Mouse (Mus musculus) layer of hippocampus, postnatal 10 days (tissue): Measurements from ENCODE around the gene Zfp384. TPM values are rescaled to one million over a fixed set of nuclear protein-coding genes. Genes with fewer than 3 reads are reported as not detected.
A peak's percentile ranks its signal among the peaks of the same experiment; 100 is the strongest.

ENCODE experiments used
- DNase-seq, 2 experiments: peaks; one replicate each; pipeline ENCODE4 v3.0.0; 2021; ENCODE audit warnings: low spot score in 2 of 2
- long read RNA-seq: library from polyadenylated mRNA; stranded (forward); transcript quantifications from one replicate; pipeline ENCODE4 v2.0.0, GENCODE M21; 2023
- total RNA-seq, 2 experiments: library from RNA; stranded (reverse); gene quantifications; 2 replicates each; pipeline ENCODE4 v1.2.3; 2021

The Zfp384 gene
- 10 to 100 TPM; 44.4 to 45.2 TPM for total RNA-seq
- long read RNA-seq, partial matches to known transcripts = 3 of 21 reads
- long read RNA-seq, other reads (novel, unspliced or antisense) = 16 of 21 reads

DNA sequence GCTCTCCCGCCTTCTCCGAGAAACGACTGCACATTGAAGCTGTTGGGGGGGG is at the start of gene Zfp384:
Zfp384 (plus strand) TSS at position 17 of the 52 bp plus-strand sequence.
- no peak for DNase-seq

DNA sequence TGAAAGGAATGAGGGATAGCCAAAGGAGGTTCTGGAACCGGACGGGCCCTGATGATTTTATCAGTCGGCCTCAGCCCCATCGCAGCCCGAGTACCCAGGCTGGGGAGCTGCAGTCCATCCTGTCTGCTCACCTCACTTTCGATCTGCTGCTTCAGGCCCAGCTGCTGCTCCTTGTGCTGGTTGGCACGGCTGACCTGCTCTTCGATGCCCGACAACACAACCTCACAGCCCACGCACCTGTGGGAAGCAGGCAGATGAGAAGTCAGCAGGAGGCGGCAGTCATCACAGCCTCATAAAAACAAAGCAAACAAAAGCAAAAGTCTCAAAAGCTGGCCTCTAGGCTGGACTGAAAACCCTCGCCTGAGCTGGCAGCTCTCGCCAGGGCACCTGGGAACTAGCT is 49.0 kb upstream of the Zfp384 start:
- DNase-seq = no peak

DNA sequence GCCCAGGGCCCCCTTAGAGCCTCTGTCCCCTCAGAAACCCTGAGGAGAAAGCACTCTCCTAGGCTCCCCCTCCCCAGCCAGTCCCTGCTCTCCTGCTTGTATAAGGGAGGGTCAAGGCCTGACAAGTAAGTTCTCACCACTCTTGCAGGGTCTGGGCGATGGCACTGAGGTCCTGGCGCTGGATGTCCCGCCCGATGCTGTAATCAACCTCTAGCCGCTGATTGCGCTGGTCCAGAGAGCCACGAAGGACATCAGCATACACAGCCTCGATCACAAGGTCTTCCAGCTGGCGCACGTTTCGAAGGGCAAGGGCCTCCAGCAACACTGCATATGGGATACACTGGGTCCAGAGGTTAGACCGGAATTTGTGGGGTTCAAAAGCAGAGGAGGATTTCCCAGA is 47.9 kb upstream of the Zfp384 start:
- no peak for DNase-seq

DNA sequence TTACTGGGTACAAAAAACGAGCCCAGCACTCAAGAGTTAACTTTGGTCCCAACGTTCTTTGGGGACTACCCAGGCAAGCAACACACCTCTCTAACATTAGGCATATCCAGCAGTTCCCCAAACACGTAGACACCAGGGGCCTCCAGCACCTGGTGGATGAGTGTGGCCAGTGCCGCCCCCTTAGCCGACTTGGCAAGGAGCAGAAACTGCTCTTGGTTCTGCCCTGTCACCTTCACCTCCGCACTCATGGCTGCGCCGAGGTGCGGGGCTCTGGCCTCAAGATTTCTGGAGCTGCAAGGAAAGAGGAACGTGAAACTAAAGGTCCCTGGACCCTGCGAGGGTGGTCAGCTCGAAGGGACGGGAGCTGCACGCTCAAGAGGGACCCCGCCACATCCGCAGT is 44.3 kb upstream of the Zfp384 start:
- DNase-seq = no peak

DNA sequence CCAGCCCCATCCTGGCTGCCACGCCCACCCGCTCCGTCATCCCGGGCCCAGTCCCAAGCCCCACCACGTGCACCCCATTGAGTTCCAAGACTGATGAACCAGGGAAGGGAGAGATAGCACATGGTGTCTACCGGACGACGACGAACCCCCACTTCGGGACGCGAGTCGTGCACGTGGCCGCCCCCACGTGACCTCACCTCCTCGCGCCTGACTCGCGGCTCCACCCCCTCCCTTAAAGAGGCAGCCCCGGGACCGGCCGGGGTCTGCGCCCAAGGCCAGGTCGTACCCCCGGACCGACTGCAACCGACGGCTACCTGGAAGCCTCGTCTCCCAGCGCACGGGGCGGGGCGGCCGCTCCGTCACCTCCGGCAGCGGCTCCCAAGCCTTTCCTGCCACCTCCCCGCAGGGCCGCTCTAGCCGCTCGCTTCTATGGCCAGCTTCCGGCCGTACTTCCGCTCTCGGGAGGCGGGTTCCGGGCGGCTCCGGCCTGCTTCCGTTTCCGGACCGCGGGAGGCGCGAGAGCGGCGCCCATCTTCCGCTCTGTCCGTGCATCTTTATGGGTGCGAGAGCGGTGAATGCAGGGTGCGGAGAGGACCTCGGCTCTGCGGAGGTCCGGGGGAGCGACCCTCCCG is 43.7 kb upstream of the Zfp384 start, which contains the start of gene Cops7a:
Cops7a (minus strand) TSS at position 451 of the 632 bp plus-strand sequence.
- peak; percentile 97 for DNase-seq

DNA sequence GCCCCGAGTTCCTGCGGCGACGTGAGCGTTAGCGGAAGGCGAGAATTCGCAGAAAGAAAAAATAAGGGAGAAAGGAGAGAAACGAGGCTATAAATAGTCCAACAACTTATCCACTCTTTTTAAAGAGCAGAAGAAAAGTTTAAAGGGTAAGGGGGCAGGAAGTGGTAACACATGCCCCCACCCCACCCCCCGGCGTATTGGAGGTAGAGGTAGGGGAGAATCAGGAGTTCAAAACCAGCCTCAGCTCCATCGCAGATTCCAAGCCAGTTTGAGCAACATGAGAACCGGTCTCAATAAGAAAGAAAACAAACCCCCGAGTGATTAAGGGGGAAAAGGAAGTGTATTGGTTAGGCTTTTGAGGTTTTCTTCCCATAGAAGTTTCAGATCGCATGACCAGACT is 43.2 kb upstream of the Zfp384 start:
- no peak for DNase-seq

DNA sequence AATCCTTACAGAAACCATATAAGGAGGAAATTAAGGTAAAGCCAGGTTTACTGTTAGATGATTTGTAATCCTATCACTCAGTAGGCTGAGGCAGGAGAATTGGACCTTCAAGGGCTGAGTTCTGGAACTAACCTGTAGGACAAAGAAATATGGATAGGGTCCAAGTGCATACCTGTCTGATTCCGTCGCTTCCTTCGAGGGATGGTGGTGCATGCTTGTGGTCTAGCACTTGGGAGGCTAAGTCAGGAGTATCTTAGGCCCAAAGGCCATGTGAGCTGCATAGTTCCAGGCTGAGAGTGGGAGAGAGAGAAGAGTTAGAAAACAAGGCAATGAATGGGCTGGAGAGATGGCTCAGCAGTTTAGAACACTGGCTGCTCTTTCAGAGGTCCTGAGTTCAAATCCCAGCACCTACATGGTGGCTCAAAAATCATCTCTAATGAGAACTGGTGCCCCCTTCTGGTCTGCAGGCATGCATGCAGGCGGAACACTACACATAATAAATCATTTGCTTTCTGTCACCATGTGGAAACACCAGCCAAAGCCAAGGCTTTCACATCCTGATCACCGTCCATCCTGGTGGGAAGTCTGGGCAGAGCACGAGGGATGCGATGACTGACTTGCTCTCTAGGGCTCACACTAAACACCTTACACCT is 42.4 kb upstream of the Zfp384 start:
- DNase-seq = peak; percentile 19 to 34

DNA sequence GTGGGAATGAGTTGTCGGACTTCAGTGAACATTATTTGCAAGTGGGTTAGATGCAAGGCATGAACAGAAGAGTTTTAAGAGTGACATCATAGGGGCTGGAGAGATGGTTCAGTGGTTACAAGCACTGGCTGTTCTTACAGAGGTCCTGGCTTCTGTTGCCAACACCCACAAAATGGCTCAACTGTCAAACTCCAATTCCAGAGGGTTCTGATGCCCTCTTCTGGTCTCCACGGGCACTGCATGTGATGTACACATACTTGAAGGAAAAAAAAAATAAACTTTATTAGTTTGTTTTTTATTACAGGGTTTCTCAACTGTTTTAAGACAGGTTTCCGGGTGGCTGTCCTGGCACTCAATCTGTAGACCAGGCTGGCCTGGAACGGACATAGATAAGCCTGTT is 41.2 kb upstream of the Zfp384 start:
- DNase-seq = peak; percentile 55 to 61

DNA sequence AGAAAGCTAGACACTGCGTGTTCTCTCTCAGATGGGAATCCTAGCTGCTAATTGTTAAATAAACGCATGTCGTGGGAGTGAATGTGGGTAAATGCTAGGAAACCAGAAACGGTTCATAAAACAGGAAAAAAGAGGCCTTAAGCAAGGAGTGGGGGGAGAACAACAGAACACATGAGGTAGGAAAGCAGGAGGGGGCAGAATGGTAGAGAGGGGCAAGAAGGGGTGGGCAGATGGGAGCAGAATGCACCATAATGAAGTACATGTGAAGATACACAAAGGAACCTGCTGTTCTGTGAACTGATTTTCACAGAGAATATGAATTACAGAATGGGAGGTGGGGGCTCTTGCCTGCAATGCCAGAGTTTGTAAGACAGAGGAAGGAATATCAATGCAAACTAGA is 16.7 kb upstream of the Zfp384 start:
- peak; percentile 20 for DNase-seq

DNA sequence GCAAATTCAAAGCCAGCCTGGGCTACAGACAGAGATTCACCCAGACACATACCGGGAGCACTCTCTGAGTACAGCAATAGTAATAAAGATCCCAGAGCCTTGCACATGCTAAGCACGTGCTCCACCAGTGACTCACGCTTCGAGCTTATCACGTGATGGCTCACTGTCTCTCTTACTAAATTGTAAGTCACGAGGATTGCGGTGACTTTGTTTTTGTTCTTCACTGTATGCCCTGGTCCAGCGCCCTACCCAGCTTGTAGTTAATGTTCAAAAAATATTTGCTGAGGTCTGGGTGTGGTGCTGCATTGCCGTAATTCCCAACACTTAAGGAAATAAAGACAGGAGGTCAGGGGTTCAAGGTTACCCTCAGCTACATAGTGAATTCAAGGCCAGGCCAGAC is 15.6 kb upstream of the Zfp384 start:
- peak in 1 of 2 experiments; percentile 10 for DNase-seq

DNA sequence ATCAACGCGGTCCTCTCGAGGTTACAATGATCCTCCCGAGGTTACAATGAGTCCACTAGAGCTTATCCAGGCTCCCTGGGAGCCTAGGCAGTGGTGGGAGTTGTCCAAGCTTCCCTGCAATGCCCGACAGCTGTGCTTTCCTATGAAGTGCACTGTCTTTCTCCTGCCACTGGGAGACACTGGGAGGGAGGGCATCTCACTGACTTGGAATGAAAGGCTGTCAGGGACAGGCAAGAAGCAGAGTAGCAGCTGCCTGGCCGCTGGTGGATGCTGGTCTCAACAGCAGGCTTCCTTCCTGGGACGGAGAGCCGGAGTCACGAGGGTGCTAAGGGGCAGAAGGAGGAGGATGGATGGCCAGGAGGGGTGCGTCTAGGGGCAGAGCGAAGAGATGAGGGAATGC is 15.1 kb upstream of the Zfp384 start:
- peak; percentile 34 to 39 for DNase-seq

DNA sequence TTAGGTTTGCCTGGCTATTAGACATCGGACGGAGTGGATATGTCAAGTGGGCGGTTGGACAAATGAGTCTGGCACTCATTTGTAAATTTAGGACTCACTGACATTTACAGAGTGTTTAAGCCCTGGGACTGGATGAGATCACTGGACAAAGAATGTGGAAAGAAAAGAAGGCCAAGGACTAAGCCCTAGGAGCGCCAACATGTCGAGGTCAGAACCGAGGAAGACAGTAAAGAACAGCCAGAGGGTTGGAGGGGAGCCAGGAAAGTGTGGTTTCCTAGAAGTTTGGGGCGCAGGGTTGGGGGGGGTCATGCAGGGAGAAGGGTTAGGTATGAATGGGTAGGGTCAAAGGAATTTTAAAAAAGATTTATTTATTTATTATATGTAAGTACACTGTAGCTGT is 13.7 kb upstream of the Zfp384 start:
- no peak for DNase-seq

DNA sequence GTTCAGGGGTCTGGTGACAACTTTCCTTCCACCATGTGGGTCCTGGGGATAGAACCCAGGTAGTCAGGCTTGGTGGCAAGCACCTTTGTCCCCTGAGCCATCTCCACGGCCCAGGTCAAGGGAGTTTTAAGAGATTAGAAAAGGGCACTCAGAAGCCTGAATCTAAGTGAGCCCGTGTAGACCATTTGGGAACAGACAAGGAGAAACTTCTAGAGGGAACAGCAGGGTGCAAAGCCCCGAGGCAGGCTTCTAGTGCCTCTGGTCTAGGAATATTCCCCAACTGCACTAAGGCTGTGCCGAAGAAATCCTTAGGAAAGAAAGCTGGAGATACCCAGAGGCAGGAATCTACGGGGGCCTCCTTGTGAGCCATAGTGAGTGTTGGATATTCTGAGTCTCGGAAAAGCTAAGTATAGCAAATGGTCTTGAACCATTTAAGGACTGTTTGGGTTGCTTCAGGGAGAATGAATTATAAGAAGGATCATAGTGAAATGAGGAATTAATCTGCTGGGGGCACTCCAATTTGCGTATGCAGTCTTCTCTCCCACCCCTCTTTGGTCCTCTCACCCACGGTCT is 13.0 kb upstream of the Zfp384 start:
- no peak for DNase-seq

DNA sequence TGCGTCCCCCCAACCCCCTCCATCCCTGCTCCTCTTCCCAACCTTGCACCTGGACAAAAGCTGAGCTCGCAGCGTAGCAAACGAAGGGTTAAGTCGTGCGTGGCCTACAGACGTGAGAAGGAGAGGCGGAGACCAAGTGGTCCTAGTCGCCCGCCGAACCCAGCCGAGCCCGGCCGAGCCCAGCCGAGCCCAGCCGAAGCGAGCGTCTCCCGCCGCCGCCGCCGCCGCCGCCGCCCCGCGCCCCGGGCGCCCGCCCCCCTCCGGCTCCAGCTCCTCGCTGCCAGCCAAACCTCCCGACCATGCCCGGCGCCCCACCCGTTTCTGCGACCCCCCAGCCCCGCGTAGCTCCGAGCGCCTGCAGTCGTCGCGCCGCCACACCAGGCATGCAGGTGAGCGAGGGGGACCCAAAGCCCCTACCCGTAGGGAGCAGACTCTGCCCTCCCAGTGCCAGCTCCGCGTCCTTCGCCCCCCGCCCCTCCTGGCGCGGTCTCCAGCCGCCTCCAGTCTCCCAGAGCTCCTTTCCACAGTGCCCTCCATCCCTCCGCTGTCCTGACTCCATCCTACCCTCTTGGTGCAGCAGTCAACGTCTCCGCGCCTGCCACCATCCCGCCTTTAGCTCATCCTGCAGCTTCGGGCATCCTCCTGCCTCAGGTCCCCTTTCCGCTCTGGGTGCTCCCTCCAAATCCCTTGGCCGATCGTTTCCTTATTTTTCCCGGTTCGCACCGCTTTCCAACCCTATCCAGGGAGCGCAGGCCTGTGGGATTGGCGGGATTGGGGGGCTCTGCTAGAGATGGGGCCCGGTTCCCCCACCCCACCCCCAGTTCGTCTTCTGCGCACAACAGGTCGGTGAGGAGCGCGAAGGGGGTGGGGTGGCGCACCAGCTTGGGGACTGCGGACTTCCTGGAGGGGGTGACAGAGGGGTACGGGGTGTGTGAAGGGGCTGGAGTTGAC is 12.1 kb upstream of the Zfp384 start, which contains the start of gene Pianp:
Pianp (plus strand) TSS at position 144 of the 951 bp plus-strand sequence.
- peak; percentile 84 to 89 for DNase-seq

DNA sequence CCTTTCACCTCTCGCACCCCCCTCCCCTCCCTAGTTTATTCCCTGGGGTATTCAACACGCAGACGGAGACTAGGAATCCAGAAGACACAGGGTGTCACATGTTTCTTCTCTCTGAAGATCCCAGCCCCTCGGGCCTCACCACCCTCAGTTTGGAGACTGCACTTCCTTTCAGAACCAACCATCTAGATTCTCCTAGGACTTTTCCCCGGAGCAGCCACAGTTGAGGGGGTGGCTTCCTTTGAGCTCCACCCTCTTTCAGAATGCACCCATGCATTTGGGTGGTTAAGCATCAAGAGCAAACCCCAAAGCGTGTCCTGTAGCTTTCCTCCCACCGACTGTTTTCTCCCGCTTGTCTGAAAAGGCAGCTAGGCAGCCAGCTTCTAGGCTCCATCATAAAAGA is 10.9 kb upstream of the Zfp384 start:
- peak; percentile 38 to 39 for DNase-seq

DNA sequence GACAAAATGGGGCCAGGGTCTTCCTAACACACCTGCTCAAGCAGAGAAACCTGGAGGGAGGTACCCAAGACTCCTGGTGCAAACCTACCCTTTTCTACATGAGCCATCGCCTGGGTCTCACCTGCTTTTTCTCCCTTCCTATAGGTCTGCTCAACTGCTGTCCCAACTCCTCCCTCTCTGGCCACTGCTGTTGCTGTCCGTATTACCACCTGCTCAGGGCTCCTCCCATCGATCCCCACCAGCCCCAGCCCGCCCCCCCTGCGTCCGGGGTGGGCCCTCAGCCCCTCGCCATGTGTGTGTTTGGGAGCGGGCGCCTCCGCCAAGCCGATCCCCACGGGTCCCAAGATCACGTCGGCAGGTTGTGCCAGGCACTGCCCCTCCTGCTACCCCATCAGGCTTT is 9.9 kb upstream of the Zfp384 start:
- DNase-seq = no peak

DNA sequence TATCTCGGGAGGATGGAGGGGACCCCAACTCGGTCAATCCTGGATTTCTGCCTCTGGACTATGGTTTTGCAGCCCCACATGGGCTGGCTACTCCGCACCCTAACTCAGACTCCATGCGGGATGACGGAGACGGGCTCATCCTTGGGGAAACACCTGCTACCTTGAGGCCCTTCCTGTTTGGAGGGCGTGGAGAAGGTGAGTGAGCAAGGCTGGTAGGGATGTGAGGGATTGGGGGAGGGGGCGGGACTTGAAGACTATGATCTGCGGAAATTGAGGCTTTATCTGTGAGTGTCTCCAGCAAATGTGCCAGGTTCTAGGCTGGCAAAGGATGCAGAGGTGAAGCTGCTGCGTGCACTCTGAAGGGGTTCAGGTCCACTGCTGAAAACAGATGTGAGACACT is 9.4 kb upstream of the Zfp384 start:
- DNase-seq = no peak

DNA sequence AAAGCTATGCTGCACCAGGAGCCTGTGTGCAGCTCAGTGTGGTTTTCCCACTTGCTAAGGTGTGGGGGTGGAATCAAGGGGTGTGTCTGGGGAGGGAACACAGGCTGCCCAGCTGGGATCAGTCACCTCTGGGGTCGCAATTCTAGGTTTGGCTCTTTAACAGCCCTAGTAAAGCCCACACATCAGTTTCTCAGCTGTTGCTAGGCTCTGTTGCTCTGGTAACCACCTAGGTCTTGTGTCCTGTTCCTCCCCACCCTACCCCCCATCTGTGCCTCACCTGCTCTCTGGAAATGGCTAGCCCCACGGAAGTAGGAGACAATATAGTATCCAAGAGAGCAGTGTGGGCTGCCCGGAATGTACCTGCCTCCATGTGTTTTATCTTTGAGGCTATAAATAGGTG is 5.2 kb upstream of the Zfp384 start:
- DNase-seq = no peak

DNA sequence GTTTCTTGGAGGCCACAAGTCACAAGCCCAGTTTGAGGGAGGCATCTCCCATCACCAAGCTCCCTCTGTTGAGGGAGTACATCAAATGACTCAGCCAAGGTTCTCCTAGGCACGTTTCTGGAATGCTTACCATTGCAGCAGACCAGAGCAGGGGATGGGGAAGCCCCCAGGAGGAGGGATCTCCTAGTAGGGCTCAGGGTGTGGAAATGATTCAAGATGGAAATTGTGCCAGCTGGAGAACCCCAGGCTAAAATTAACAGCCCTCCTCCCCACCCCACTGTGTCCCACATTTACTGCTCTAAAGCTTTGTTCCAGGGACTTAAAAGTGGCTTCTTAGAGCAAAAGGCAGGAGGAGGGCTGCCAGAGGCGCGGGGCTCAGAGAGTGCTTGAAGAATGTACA is 3.9 kb upstream of the Zfp384 start:
- no peak for DNase-seq

DNA sequence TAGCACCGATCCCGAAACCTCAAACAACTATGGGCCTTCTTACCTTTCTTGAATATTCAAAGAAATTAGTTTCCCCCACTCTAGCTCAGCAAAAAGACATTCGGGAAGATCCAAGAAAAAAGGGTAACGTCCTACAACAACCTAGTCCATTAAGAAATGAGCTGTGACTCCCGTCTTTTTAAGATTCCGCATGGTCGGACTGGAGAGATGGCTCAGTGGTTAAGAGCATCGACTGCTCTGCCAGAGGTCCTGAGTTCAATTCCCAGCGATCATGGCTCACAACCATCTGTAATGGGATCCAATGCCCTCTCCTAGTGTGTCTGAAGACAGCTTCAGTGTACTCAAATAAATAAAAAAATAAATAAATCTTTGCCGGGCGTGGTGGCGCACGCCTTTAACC is 885 bp upstream of the Zfp384 start:
- no peak for DNase-seq

DNA sequence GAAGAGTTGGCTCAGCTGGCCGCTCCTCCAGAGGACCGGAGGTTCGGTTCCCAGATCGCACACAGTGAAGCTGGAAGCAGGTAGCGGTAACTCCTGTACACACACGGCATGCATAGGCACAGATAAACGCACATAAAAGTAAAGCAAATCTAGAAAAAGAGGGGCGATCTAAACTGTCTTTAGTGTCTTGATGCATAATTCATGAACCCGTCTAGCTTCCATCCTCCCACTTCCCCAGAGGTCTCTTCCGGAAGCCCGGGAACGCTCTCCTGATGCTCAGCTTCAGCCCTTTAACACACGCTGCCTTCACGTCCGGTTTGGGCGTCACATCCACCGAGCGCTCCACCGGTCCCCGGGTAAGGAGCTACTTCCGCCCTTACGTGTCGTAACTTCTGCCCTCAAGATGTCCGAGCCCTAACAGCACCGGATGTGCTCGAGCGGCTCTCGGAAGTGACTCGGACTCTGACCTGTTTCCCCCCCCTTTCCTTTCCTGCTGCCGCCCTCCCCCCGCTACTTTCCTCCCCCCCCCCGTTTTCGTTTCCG is 288 bp upstream of the Zfp384 start:
- DNase-seq = peak; percentile 97
